Comparison of ENCODE assay signal across 9 mouse cellular contexts in genomic region chr10:69044171-69044651, GRCm38 (mm10).
DNase-seq lines count a peak whose midpoint lies in the region; ATAC-seq lines count a peak whose summit lies in the region.
"Had no signal": no experiment of that assay in that cellular context is flagged by ENCODE, and none has a peak within 500 bp of the region (broad histone marks: within the 10 kb centered on the region; RNA-seq: fewer than 3 reads in every experiment).

No protein-coding gene starts in this region.

- peak overlapping the region; percentile 42; the same call in 1 of the 2 replicates for H3K27ac ChIP-seq in hindbrain, embryonic 11.5 days (ENCODE audit: low read depth, low read length)
- peak overlapping the region; percentile 53 for H3K27ac ChIP-seq in limb, embryonic 12.5 days

- H3K27me3 ChIP-seq in hindbrain, embryonic 11.5 days (ENCODE audit: control insufficient read depth, insufficient read depth, low read length), result no peaks in the 10 kb centered on the region
- H3K27me3 ChIP-seq in limb, embryonic 12.5 days, result no peaks in the 10 kb centered on the region
- H3K27me3 ChIP-seq: megakaryocyte, embryonic 14.5 days had no signal

- no peak overlapping the region for H3K4me3 ChIP-seq in hindbrain, embryonic 11.5 days (ENCODE audit: low read depth, low read length)
- H3K4me3 ChIP-seq in limb, embryonic 12.5 days (replicated peaks), result no peak overlapping the region
- H3K4me3 ChIP-seq: megakaryocyte, embryonic 14.5 days had no signal

- H3K9ac ChIP-seq in hindbrain, embryonic 11.5 days (ENCODE audit: low read depth, low read length), result no peak overlapping the region
- H3K9ac ChIP-seq in limb, embryonic 12.5 days (replicated peaks), result no peak overlapping the region

- no peaks in the 10 kb centered on the region for H3K9me3 ChIP-seq in hindbrain, embryonic 11.5 days (ENCODE audit: control insufficient read depth, low read length)
- H3K9me3 ChIP-seq in limb, embryonic 12.5 days, result no peaks in the 10 kb centered on the region

- H3K4me1 ChIP-seq in hindbrain, embryonic 11.5 days (replicated peaks; ENCODE audit: control insufficient read depth, insufficient read depth, low read length), result no peaks in the 10 kb centered on the region
- H3K4me1 ChIP-seq in limb, embryonic 12.5 days (replicated peaks), result peaks cover 22% of the 10 kb centered on the region
- H3K4me1 ChIP-seq: megakaryocyte, embryonic 14.5 days had no signal

- peak; percentile 1 for DNase-seq in cerebellum, adult 11-12 months
- DNase-seq in cerebellum, adult 9-11 months, result no peak
- DNase-seq in cerebellum, postnatal 14 days, result peak; percentile 19 to 49
- DNase-seq in hindbrain, embryonic 11.5 days (ENCODE audit: low spot score), result peak; percentile 40
- DNase-seq in thymus, postnatal 36 days, result no peak
- no peak for DNase-seq in c-Kit-positive CD71-positive TER-119-positive erythroid progenitor cells, embryonic 14.5 days (ENCODE audit: low spot score)

- WGBS in hindbrain, embryonic 11.5 days, result 22% methylated on average over 12 of the region's 12 CpGs
- 9% methylated on average over 12 of the region's 12 CpGs for WGBS in limb, embryonic 12.5 days

- ATAC-seq in hindbrain, embryonic 11.5 days (ENCODE audit: low FRiP score), result no peak
- no peak for ATAC-seq in limb, embryonic 12.5 days (ENCODE audit: insufficient number of reproducible peaks, insufficient read depth, low FRiP score, low TSS enrichment, low read depth)
- no peak for ATAC-seq in megakaryocyte-erythroid progenitor cell, adult 5-6 weeks (replicated peaks; ENCODE audit: low FRiP score, low TSS enrichment, poor library complexity, severe bottlenecking)

- H3K36me3 ChIP-seq in hindbrain, embryonic 11.5 days (ENCODE audit: control insufficient read depth, insufficient read depth, low read length), result no peaks in the 10 kb centered on the region
- H3K36me3 ChIP-seq in limb, embryonic 12.5 days, result no peaks in the 10 kb centered on the region

- no peak overlapping the region for H3K4me2 ChIP-seq in hindbrain, embryonic 11.5 days (replicated peaks; ENCODE audit: low read depth, low read length)
- peak overlapping the region; percentile 16 for H3K4me2 ChIP-seq in limb, embryonic 12.5 days

Comparison
In these comparisons a context has a peak if more than half of its experiments do, and no peak if none do; other contexts are left out.
1. DNase-seq: peak in cerebellum, adult 11-12 months (single experiment), cerebellum, postnatal 14 days (2 of 2) and hindbrain, embryonic 11.5 days (single experiment); none in cerebellum, adult 9-11 months (single experiment), thymus, postnatal 36 days (0 of 2) and c-Kit-positive CD71-positive TER-119-positive erythroid progenitor cells, embryonic 14.5 days (single experiment).